Mouse (Mus musculus) mouse embryonic stem cell (cell line): ENCODE measurements at regions not wholly inside any gene's neighbourhood (a gene's known extent, or its start where the extent isn't known, plus 50 kb on each side); places are given as distances from the start of the nearest gene placed in this dataset.

Source experiments
- in situ Hi-C, 2 experiments: fragments of 300-500 bp; cut with MboI; formaldehyde crosslinking; loops; 1 replicate in 1 of 2; 3 replicates in 1 of 2; pipeline ENCODE4 v1.14.3; 2019 to 2020; ENCODE audit warnings: low sequenced_read_pairs in 2 of 2, low pct_unique_long_range_greater_than_20kb in 1 of 2, mixed read lengths in 1 of 2; ENCODE audit not compliant: unreplicated experiment in 1 of 2

- in situ Hi-C loops, result no loop called here
These were observed 79.3 kb upstream of the Tab2 start for GRCm38 (mm10) chr10:8035310-8035709.

- in situ Hi-C loops, result no loop called here
These were observed 76.2 kb upstream of the Tab2 start for GRCm38 (mm10) chr10:8032203-8032602.

- in situ Hi-C loops, result no loop called here
These were observed 72.8 kb upstream of the Tab2 start for GRCm38 (mm10) chr10:8028840-8029239.

- in situ Hi-C loops, result no loop called here
These were observed 71.0 kb upstream of the Tab2 start for GRCm38 (mm10) chr10:8027023-8027422.

GRCm38 (mm10) chr10:8023741-8024140, 67.7 kb upstream of the Tab2 start:
- in situ Hi-C loops, result no loop called here

GRCm38 (mm10) chr10:8021971-8022370, 65.9 kb upstream of the Tab2 start:
- in situ Hi-C loops, result no loop called here

GRCm38 (mm10) chr10:8020916-8021705, 65.1 kb upstream of the Tab2 start:
- in situ Hi-C loops, result no loop called here

DNA sequence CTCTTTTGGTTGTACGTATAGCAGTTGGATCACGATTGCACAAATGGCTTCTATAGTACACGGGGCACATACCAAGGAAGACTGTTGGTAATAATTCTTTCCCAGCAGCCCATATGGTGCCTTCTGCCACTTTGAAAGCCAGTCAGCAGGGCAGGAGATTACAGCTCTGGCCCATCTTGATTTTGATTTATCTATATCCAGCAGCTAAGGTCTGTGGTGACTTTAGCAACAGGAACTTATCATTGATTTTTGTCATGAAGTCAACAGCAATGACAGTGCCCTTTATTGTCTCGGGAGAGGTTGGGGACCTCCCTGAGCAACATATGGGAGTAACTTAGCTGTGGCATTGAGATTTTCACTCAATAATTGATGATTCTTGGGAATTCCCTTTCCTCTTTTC, 64.1 kb upstream of the Tab2 start:
- in situ Hi-C loops, result no loop called here

DNA sequence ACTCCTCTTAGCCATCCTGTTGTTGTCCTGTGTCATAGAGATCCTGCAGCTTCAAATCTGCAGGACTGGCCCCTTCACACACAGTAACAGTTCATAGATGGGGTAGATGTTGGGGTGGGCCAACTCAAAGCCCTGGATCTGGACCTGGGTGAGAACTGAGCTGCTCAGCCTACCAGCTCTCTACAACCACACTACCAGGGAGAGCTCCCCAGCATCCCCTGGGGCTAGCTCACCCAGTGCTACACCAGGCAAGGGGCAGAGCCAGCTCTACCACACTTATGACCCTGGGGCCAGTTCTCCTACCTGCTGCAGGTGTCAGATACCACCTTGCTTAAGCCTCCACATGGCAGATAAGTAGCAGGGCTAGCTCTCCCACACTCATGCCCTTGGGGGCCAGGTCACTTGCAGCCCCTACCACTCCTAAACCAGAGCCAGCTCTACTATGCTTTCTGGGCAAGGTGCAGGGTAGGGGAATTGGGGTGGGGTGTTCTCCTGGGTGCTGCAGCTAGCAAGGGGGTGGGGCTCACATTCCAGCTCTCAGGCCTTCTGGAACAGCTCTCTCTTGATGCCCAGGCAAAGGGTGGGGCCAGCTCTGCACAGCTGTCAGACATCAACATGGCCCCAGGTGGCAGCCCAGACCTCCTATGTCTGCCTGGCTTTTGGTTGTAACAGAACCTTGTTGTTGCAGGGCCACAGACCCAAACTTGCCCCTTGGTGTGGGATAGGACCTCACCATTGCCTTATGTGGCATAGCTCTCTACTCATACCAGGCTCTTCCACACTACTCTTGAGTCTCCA, 62.4 kb upstream of the Tab2 start:
- in situ Hi-C loops, result no loop called here

- in situ Hi-C loops, result no loop called here
These were observed 60.7 kb upstream of the Tab2 start for GRCm38 (mm10) chr10:8016741-8017140.

DNA sequence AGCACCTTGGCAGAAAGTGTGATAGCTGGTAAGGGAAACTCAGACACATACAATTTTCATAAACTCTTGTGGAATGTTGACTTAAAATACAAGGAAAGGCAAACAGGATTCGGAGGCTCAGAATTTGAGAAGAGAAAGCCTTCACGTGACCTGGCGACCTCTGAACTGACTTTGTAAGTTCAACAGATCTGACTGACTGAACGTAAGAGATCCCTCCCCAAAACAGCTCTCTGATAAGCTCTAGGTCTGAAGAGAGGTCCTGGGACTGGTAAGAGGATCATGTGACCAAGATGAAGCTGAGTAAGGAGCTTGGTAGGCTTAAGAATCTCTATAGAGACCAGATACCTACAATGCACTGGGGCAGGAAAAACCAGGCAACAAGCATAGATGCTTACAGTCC, 55.7 kb upstream of the Tab2 start:
- in situ Hi-C loops, result no loop called here

DNA sequence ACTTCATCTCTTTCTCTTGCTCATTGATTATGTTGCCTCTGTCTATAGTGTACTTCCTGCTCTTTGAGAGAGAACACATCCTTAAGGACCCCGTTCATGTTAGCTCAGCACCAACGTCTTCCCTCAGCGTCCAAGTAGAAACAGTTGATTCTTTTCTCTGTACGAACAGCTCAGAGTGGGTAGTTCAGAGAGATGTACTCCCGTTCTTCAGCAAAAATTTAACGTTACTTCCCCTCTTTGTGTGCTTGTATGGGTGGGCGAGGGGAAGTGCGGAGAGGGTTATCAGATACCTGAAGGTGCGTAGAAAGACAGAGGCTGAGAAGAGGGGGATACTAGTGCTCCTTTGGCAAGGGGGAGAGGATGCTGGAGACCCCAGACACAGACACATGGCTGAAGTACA, 55.1 kb upstream of the Tab2 start:
- in situ Hi-C loops, result no loop called here

DNA sequence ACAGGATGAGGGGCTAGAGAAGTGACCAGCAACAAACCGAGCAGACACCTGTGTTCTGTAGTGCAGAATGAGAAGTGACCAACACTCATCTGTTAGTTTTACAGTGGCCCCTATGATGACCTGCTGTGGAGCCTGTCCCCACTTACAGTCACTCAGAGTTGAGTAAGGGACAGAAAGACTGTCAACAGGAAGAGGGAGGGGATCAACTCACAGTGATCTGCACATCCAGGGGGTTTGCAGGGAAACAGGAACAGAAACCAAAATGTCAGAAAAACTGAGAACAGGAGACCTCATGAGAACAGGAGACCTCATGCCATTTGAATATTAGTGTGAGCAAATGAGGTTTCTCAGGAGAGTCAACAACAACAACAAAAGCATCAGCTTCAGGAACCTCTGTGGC, 53.8 kb upstream of the Tab2 start:
- in situ Hi-C loops, result no loop called here

DNA sequence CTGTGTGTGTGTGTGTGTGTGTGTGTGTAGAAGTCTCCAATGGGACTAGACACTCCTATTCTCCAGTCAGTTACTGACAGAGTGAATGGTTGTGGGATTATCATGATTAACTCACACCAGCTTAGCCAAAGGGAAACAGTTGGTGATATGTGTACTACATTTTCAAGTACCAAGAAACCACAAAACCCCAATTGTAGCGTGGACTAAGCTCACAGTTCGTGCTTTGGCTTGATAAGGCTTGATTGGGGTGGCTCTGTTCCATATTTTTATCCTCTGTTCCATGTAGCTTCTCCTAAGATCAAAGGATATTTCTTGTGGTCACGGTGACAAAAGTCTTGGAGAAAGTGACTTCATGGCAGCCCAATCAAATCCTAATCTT, 51.9 kb upstream of the Tab2 start:
- in situ Hi-C loops, result no loop called here

- in situ Hi-C loops, result no loop called here
These were observed 51.4 kb upstream of the Tab2 start for GRCm38 (mm10) chr10:8007286-8007989.
